Mouse (Mus musculus) forebrain, postnatal 0 days (tissue): ENCODE results near the gene Spata21. TPM values are rescaled to one million over a fixed set of nuclear protein-coding genes. Genes with fewer than 3 reads are reported as not detected.

Experiments
- ATAC-seq: fragments of 200-750 bp; cut with Nextera tagmentation; 2 replicates; pipeline ENCODE4 v1.8.0; 2017; ENCODE audit warnings: mild to moderate bottlenecking, moderate library complexity
- DNase-seq: peaks from one replicate; pipeline ENCODE4 v3.0.0-alpha.2; 2015
- H3K27ac ChIP-seq: fragments of 300-500 bp; sonication (generic); 2 replicates; pipeline ENCODE4 v1.5.1; 2014; ENCODE audit warnings: low read depth, mild to moderate bottlenecking, antibody characterized with exemption, low read length, moderate library complexity, mixed read lengths
- H3K27me3 ChIP-seq: fragments of 300-500 bp; sonication (generic); 2 replicates; pipeline ENCODE4 v1.6.1; 2014; ENCODE audit warnings: mild to moderate bottlenecking, low read length, mixed read lengths; ENCODE audit not compliant: insufficient read depth
- H3K36me3 ChIP-seq: fragments of 300-500 bp; sonication (generic); 2 replicates; pipeline ENCODE4 v1.6.1; 2014; ENCODE audit warnings: mild to moderate bottlenecking, moderate library complexity; ENCODE audit not compliant: insufficient read depth
- H3K4me1 ChIP-seq: fragments of 300-500 bp; sonication (generic); 2 replicates; pipeline ENCODE4 v1.6.1; 2014; ENCODE audit warnings: antibody characterized with exemption; ENCODE audit not compliant: insufficient read depth
- H3K4me2 ChIP-seq: fragments of 300-500 bp; sonication (generic); 2 replicates; pipeline ENCODE4 v1.6.1; 2014; ENCODE audit warnings: low read depth, mild to moderate bottlenecking, moderate library complexity
- H3K4me3 ChIP-seq: fragments of 300-500 bp; sonication (generic); 2 replicates; pipeline ENCODE4 v1.5.1; 2014; ENCODE audit warnings: low read depth, low read length, mixed read lengths
- H3K9ac ChIP-seq: fragments of 300-500 bp; sonication (generic); 2 replicates; pipeline ENCODE4 v1.6.1; 2014; ENCODE audit warnings: mild to moderate bottlenecking
- H3K9me3 ChIP-seq: fragments of 300-500 bp; sonication (generic); 2 replicates; pipeline ENCODE4 v1.6.1; 2016; ENCODE audit warnings: low read length
- CTCF ChIP-seq: sonication (generic); IDR thresholded peaks from 2 replicates; pipeline ENCODE4 v1.5.1; 2016; ENCODE audit warnings: antibody characterized with exemption, control low read depth, low read depth
- WGBS: fragments of 180-500 bp; shearing (Covaris S2); extraction: QIAGEN DNeasy Blood & Tissue Kit; methylation state at CpG from one replicate; pipeline ENCODE4 v1.1.7; 2014; 5-methylcytosine and 5-hydroxymethylcytosine counted together
- polyA plus RNA-seq: library from polyadenylated mRNA; unstranded; fragments of >200 nt; fragmentation: Nextera tagmentation; extraction: Ambion mirVana; gene quantifications from 2 replicates; pipeline ENCODE4 v1.2.1, GENCODE M21; 2015
- total RNA-seq: library from RNA; depleted of rRNA; stranded (reverse); fragments of >200 nt; gene quantifications from 2 replicates; pipeline ENCODE4 v1.2.3, GENCODE M21; 2014

The Spata21 gene
- total and polyA plus RNA-seq, 2 experiments from 2014 or later, result 0.67 to 0.68 TPM

GRCm38 (mm10) chr4:141074109-141074508 is 14.0 kb upstream of the Spata21 start:
- Histone ChIP-seq H3K9me3 (no peaks in the 10 kb centered on the region), H3K4me1 (peaks cover 7% of the 10 kb centered on the region), H3K4me2 (no peak overlapping the region), H3K9ac (no peak overlapping the region), H3K36me3 (peaks cover 51% of the 10 kb centered on the region), H3K27me3 (no peaks in the 10 kb centered on the region), H3K4me3 (no peak overlapping the region), H3K27ac (no peak overlapping the region)
- 92% methylated on average over 4 of the region's 4 CpGs for WGBS
- no peak for DNase-seq
- no peak for ATAC-seq
- no peak for TF ChIP-seq CTCF

DNA sequence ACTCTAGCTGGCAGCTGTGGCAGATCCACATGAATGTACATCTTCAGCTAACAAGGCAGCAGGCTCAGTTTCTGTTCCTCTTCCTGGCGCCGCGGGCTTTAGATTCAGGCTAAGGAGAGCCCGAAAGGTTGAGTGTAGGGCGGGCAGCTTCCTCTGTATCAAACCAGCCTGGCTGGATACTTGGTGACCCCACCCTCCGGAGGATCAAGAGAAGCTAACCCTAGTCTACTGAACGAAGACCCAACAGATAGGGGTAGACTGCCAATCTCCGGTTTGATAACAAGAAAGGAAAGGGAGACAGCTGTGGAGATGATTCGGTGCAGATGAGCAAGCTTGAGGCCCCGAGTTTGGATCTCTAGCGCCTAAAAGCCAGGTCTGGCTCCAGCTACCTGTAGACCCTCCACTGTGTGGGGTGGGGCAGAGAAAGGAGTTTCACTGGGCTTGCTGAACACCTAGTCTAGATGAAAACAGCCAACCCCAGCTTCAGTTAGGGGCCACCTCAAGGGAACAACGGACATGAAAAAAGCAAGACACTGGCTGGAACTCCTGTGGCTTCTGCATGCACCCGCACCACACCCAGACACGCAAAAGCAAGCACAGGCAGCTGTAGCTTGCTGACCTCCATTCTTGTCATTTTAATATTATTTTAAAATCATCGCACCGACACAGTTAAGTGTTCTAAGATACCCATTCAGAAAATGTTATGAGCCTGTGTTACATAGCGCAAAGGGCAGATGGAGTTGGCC is 11.2 kb upstream of the Spata21 start:
- H3K4me2 ChIP-seq, result peak overlapping the region; percentile 94
- peak overlapping the region; percentile 94 for H3K4me3 ChIP-seq
- H3K36me3 ChIP-seq, result peaks cover 24% of the 10 kb centered on the region
- H3K9ac ChIP-seq, result peak overlapping the region; percentile 96
- H3K9me3 ChIP-seq, result no peaks in the 10 kb centered on the region
- WGBS, result 83% methylated on average over 17 of the region's 17 CpGs
- no peak for ATAC-seq
- no peak for TF ChIP-seq CTCF
- H3K27me3 ChIP-seq, result no peaks in the 10 kb centered on the region
- peaks cover 7% of the 10 kb centered on the region for H3K4me1 ChIP-seq
- DNase-seq, result no peak
- no peak overlapping the region for H3K27ac ChIP-seq

GRCm38 (mm10) chr4:141077681-141078509 is 10.2 kb upstream of the Spata21 start, which contains the start of gene Necap2:
Gene Necap2, minus strand, starts transcription at chr4:141078357.
- Histone ChIP-seq H3K36me3 (peaks cover 16% of the 10 kb centered on the region), H3K4me1 (peaks cover 7% of the 10 kb centered on the region), H3K27ac (peak within 1 kb of the TSS; percentile 82), H3K4me2 (peak within 1 kb of the TSS; percentile 94), H3K9me3 (no peaks in the 10 kb centered on the region), H3K27me3 (no peaks in the 10 kb centered on the region), H3K9ac (peak within 1 kb of the TSS; percentile 96), H3K4me3 (peak within 1 kb of the TSS; percentile 94)
- ATAC-seq, result peak; percentile 98
- peak; percentile 97 for DNase-seq
- WGBS, result 2% methylated on average over 67 of the region's 67 CpGs
- peak; percentile 85 for TF ChIP-seq CTCF

DNA sequence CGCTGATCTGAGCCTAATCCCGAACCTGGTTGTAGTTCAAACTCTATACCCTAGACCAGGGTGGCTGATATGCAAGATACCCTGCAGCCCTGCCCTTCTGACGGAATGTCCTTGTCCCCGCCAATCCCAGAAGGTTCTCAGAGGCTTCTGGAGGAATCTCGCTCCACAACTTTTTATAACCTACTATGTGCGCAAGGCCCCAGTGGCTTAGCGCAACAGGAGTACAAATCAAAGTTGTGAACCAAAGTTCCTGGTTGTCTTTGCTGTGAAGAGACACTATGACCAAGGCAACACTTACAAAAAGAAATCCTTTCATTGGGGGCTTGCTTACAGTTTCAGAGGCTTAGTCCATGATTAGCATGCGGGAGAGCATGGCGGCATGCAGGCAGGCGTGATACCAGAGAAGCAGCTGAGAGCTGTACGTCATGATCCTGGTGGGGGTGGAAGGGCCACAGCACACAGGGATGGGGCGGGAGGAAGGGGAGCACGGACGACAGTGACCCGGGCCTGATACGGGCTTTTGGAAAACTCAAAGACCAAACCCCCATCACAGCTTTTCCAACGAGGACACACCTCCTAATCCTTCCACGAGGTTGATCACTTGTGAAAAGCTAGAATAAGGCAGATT is 9.5 kb upstream of the Spata21 start:
- TF ChIP-seq CTCF, result no peak
- Histone ChIP-seq H3K4me2 (no peak overlapping the region), H3K27ac (no peak overlapping the region), H3K9ac (no peak overlapping the region), H3K4me1 (peaks cover 7% of the 10 kb centered on the region), H3K36me3 (peaks cover 9% of the 10 kb centered on the region; the same call in 1 of the 2 replicates), H3K9me3 (no peaks in the 10 kb centered on the region), H3K27me3 (no peaks in the 10 kb centered on the region), H3K4me3 (no peak overlapping the region)
- 69% methylated on average over 18 of the region's 18 CpGs for WGBS
- ATAC-seq (no peak), DNase-seq (no peak)

DNA sequence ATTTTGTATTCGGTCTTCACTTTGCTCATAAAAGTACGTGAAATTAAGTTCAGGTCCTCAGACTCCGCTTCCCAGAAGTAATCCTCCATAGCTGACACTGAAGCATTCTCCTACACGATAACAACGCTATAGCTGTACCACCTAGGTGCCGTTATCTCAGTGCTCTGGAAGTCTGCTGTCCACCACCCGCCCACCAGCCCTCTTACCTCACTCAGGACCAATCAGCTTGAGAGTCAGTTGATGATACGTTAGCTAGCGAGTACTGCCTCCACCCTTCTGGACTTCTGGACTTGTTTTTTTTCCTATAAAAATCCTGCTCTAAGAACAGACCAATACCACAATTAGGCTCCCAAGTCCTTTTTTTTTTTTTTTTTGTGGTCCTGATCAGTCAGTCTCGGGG is 1.3 kb upstream of the Spata21 start:
- no peaks in the 10 kb centered on the region for H3K27me3 ChIP-seq
- DNase-seq, result no peak
- H3K36me3 ChIP-seq, result no peaks in the 10 kb centered on the region
- no peak overlapping the region for H3K9ac ChIP-seq
- no peak for TF ChIP-seq CTCF
- H3K4me3 ChIP-seq, result no peak overlapping the region
- no peak for ATAC-seq
- H3K9me3 ChIP-seq, result no peaks in the 10 kb centered on the region
- no peak overlapping the region for H3K4me2 ChIP-seq
- WGBS, result 80% methylated on average over 10 of the region's 10 CpGs
- H3K27ac ChIP-seq, result no peak overlapping the region
- no peaks in the 10 kb centered on the region for H3K4me1 ChIP-seq

DNA sequence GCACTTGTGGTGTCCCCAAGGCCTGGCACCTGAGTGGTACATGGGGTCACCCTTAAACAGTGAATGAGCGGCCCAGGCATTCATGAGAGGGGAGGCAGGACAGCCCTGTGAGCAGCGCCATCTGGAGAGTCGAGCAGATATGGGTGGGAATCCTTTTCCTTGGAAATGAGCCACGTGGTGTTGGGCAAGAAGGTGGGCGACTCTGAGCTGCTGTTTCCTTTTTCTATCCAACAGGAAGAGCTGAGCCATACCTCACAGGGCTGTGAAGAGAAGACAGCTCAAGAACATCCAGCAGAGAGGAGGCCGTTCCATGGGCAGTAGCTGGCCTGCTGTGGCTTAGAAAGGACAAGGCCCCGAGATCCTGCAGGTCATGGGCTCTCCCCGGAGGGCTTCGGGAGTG is 581 bp downstream of the Spata21 start:
- H3K27me3 ChIP-seq, result no peaks in the 10 kb centered on the region
- no peak overlapping the region for H3K4me3 ChIP-seq
- no peak overlapping the region for H3K9ac ChIP-seq
- no peaks in the 10 kb centered on the region for H3K9me3 ChIP-seq
- no peak overlapping the region for H3K27ac ChIP-seq
- H3K4me1 ChIP-seq, result no peaks in the 10 kb centered on the region
- no peak for ATAC-seq
- H3K4me2 ChIP-seq, result no peak overlapping the region
- DNase-seq, result no peak
- TF ChIP-seq CTCF, result no peak
- H3K36me3 ChIP-seq, result no peaks in the 10 kb centered on the region
- 74% methylated on average over 9 of the region's 9 CpGs for WGBS
